Mouse (Mus musculus): ENCODE measurements at regions not wholly inside any gene's neighbourhood (a gene's known extent, or its start where the extent isn't known, plus 50 kb on each side); places are given as distances from the start of the nearest gene placed in this dataset.

DNA sequence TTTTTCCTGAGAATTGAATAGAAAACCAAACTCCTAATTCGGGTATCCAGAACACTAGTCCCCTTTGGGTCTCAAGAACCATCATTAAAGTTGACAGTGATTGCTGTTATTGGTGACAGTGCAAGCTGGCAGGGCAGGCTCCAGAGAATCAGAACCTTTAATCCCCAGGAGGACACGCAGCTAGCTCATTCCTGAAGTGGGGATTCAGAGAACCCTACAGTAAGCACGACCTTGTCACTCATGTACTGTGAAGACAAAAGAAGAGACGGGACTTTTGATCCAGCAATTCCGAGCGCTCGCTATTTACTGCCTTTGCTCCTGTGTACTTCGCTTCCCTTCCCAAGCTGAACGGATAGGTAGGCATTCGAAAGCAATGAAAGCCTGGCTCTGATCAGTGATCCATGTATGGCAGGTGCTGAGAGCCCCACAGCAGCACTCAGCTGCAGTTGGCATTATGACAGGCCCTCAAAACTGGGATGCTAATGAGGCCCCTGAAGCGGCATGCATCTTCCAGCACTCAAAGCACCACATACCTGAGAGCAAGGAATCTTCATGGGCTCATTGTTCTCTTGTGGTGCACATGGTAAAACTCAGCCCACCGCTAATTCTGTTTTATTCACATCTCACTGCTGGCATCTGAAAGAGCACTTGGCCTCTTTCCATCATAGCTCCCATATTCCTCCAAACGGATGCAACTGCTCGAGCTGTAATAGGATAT lies 165.6 kb downstream of the Dnajb9 start:
- no peaks in the 10 kb centered on the region for H3K27me3 ChIP-seq (ENCODE audit: insufficient read depth, low read length)
- H3K4me1 ChIP-seq (replicated peaks; ENCODE audit: low read depth, low read length): no peaks in the 10 kb centered on the region
- no peak overlapping the region for H3K4me3 ChIP-seq (replicated peaks; ENCODE audit: low read length)
- TF ChIP-seq POU5F1 (IDR thresholded peaks at IDR 0.05; ENCODE audit: borderline replicate concordance, low read length): no peak
- no peak for TF ChIP-seq CTCF (conservative IDR thresholded peaks at IDR 0.05; ENCODE audit: low read length)
- TF ChIP-seq NANOG (IDR thresholded peaks at IDR 0.05; ENCODE audit: borderline replicate concordance, low read length): no peak
- no peaks in the 10 kb centered on the region for H3K36me3 ChIP-seq (ENCODE audit: insufficient read depth, low read length)
- H3K9me3 ChIP-seq (ENCODE audit: low read length): no peaks in the 10 kb centered on the region

DNA sequence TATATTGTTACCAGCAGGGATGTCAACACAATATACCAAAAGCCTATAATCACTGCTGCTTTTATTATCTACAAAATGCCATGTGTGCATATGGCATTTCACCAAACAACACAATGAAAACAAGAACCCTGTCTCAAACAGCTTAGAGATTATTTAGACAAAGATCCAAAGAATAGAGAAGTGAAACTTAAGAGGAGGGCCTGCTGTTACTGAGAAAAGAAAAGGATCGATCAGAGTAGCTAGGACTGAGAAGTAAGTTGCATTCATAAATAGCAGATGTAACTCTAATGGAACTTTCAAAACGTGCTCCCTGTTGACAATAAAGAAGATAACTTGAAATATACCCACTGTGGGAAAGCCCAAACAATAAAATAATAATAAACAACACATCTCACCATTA lies 203.3 kb downstream of the Dnajb9 start:
- no peak overlapping the region for H3K4me3 ChIP-seq (replicated peaks; ENCODE audit: low read length)
- no peaks in the 10 kb centered on the region for H3K27me3 ChIP-seq (ENCODE audit: insufficient read depth, low read length)
- H3K36me3 ChIP-seq (ENCODE audit: insufficient read depth, low read length): no peaks in the 10 kb centered on the region
- no peaks in the 10 kb centered on the region for H3K4me1 ChIP-seq (replicated peaks; ENCODE audit: low read depth, low read length)
- H3K9me3 ChIP-seq (ENCODE audit: low read length): peaks cover 24% of the 10 kb centered on the region
- TF ChIP-seq NANOG (IDR thresholded peaks at IDR 0.05; ENCODE audit: borderline replicate concordance, low read length): no peak

GRCm38 (mm10) chr12:43983548-43983947 lies 226.6 kb downstream of the Dnajb9 start:
- no peaks in the 10 kb centered on the region for H3K36me3 ChIP-seq (ENCODE audit: insufficient read depth, low read length)
- no peak for TF ChIP-seq NANOG (IDR thresholded peaks at IDR 0.05; ENCODE audit: borderline replicate concordance, low read length)
- no peak overlapping the region for H3K4me3 ChIP-seq (replicated peaks; ENCODE audit: low read length)
- peaks cover 9% of the 10 kb centered on the region for H3K9me3 ChIP-seq (ENCODE audit: low read length)
- H3K27me3 ChIP-seq (ENCODE audit: insufficient read depth, low read length): no peaks in the 10 kb centered on the region
- H3K4me1 ChIP-seq (replicated peaks; ENCODE audit: low read depth, low read length): no peaks in the 10 kb centered on the region

GRCm38 (mm10) chr12:43963973-43964372 lies 246.2 kb downstream of the Dnajb9 start:
- TF ChIP-seq CTCF (conservative IDR thresholded peaks at IDR 0.05; ENCODE audit: low read length): no peak
- H3K4me1 ChIP-seq (replicated peaks; ENCODE audit: low read depth, low read length): no peaks in the 10 kb centered on the region
- H3K27me3 ChIP-seq (ENCODE audit: insufficient read depth, low read length): no peaks in the 10 kb centered on the region
- H3K9me3 ChIP-seq (ENCODE audit: low read length): peaks cover 7% of the 10 kb centered on the region
- H3K36me3 ChIP-seq (ENCODE audit: insufficient read depth, low read length): no peaks in the 10 kb centered on the region
- H3K4me3 ChIP-seq (replicated peaks; ENCODE audit: low read length): no peak overlapping the region

- H3K4me1 ChIP-seq (replicated peaks; ENCODE audit: low read depth, low read length): no peaks in the 10 kb centered on the region
- peaks cover 7% of the 10 kb centered on the region for H3K9me3 ChIP-seq (ENCODE audit: low read length)
- TF ChIP-seq POU5F1 (IDR thresholded peaks at IDR 0.05; ENCODE audit: borderline replicate concordance, low read length): no peak
- no peak for TF ChIP-seq CTCF (conservative IDR thresholded peaks at IDR 0.05; ENCODE audit: low read length)
- no peak for TF ChIP-seq NANOG (IDR thresholded peaks at IDR 0.05; ENCODE audit: borderline replicate concordance, low read length)
- no peaks in the 10 kb centered on the region for H3K36me3 ChIP-seq (ENCODE audit: insufficient read depth, low read length)
- H3K27me3 ChIP-seq (ENCODE audit: insufficient read depth, low read length): no peaks in the 10 kb centered on the region
- H3K4me3 ChIP-seq (replicated peaks; ENCODE audit: low read length): no peak overlapping the region
Measured at GRCm38 (mm10) chr12:43962551-43963120, 247.5 kb downstream of the Dnajb9 start.

GRCm38 (mm10) chr12:43924228-43924627 lies 285.9 kb downstream of the Dnajb9 start:
- H3K4me3 ChIP-seq (replicated peaks; ENCODE audit: low read length): no peak overlapping the region
- H3K4me1 ChIP-seq (replicated peaks; ENCODE audit: low read depth, low read length): peaks cover 18% of the 10 kb centered on the region
- H3K9me3 ChIP-seq (ENCODE audit: low read length): peaks cover 3% of the 10 kb centered on the region; the same call in 1 of the 2 replicates
- no peaks in the 10 kb centered on the region for H3K36me3 ChIP-seq (ENCODE audit: insufficient read depth, low read length)
- H3K27me3 ChIP-seq (ENCODE audit: insufficient read depth, low read length): no peaks in the 10 kb centered on the region
- no peak for TF ChIP-seq CTCF (conservative IDR thresholded peaks at IDR 0.05; ENCODE audit: low read length)
- TF ChIP-seq NANOG (IDR thresholded peaks at IDR 0.05; ENCODE audit: borderline replicate concordance, low read length): no peak
- TF ChIP-seq POU5F1 (IDR thresholded peaks at IDR 0.05; ENCODE audit: borderline replicate concordance, low read length): no peak

DNA sequence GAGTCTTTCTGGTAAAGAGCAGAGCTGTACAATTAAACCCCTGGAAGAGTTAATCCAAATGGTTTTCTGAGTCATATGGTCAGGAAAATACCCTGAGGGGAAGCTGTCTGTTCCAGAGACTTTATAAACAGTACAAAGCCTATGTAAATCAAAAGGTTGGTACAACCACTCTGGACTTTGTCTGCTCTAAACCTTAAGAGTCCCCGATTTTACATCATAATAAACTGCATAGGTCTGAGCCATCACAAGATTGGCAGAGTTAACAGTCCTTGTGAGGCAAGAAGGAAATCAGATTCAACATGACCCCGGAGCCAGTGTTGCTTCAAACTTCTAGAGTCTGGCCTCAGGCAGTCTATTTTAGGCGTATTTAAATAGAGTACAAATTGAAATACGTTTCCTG lies 289.7 kb downstream of the Dnajb9 start:
- TF ChIP-seq CTCF (conservative IDR thresholded peaks at IDR 0.05; ENCODE audit: low read length) (no peak), NANOG (IDR thresholded peaks at IDR 0.05; ENCODE audit: borderline replicate concordance, low read length) (peak; percentile 78)

GRCm38 (mm10) chr12:43919114-43919513 lies 291.0 kb downstream of the Dnajb9 start:
- TF ChIP-seq NANOG (IDR thresholded peaks at IDR 0.05; ENCODE audit: borderline replicate concordance, low read length) (no peak), CTCF (conservative IDR thresholded peaks at IDR 0.05; ENCODE audit: low read length) (no peak), POU5F1 (IDR thresholded peaks at IDR 0.05; ENCODE audit: borderline replicate concordance, low read length) (no peak)
- Histone ChIP-seq H3K4me1 (replicated peaks; ENCODE audit: low read depth, low read length) (peaks cover 21% of the 10 kb centered on the region), H3K4me3 (replicated peaks; ENCODE audit: low read length) (no peak overlapping the region), H3K36me3 (ENCODE audit: insufficient read depth, low read length) (no peaks in the 10 kb centered on the region), H3K9me3 (ENCODE audit: low read length) (no peaks in the 10 kb centered on the region), H3K27me3 (ENCODE audit: insufficient read depth, low read length) (no peaks in the 10 kb centered on the region)

More for the DNA sequence above, 289.7 kb downstream of the Dnajb9 start:
- Histone ChIP-seq H3K4me3 (replicated peaks; ENCODE audit: low read length) (no peak overlapping the region), H3K9me3 (ENCODE audit: low read length) (no peaks in the 10 kb centered on the region), H3K36me3 (ENCODE audit: insufficient read depth, low read length) (no peaks in the 10 kb centered on the region), H3K27me3 (ENCODE audit: insufficient read depth, low read length) (no peaks in the 10 kb centered on the region), H3K4me1 (replicated peaks; ENCODE audit: low read depth, low read length) (peaks cover 21% of the 10 kb centered on the region)

DNA sequence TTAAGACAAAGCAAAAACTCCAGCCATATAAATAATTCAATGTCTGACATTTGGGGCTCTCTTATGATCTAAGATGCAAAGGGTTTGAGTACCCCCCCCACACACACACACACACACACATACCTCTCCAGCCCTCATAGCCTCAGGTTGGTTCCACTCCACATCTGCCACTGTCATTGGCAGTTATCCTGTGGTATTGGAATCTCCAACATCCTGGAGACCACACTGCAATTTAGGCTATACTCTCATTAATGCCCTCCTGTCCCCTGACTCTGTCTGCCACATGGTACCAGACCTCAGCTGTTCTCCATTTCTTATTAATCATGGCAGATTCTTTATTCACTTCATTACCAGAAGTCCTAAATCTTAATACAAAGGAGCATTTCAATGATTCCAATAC lies 293.3 kb downstream of the Dnajb9 start:
- no peaks in the 10 kb centered on the region for H3K27me3 ChIP-seq (ENCODE audit: insufficient read depth, low read length)
- peaks cover 21% of the 10 kb centered on the region for H3K4me1 ChIP-seq (replicated peaks; ENCODE audit: low read depth, low read length)
- H3K36me3 ChIP-seq (ENCODE audit: insufficient read depth, low read length): no peaks in the 10 kb centered on the region
- H3K4me3 ChIP-seq (replicated peaks; ENCODE audit: low read length): no peak overlapping the region
- TF ChIP-seq NANOG (IDR thresholded peaks at IDR 0.05; ENCODE audit: borderline replicate concordance, low read length): no peak
- no peak for TF ChIP-seq CTCF (conservative IDR thresholded peaks at IDR 0.05; ENCODE audit: low read length)
- no peak for TF ChIP-seq POU5F1 (IDR thresholded peaks at IDR 0.05; ENCODE audit: borderline replicate concordance, low read length)
- H3K9me3 ChIP-seq (ENCODE audit: low read length): no peaks in the 10 kb centered on the region
